Mouse (Mus musculus): ENCODE results near the gene Fance. TPM values are rescaled to one million over a fixed set of nuclear protein-coding genes. Genes with fewer than 3 reads are reported as not detected.

Fance gene
- polyA plus RNA-seq, 1 experiment from 2014 or later = 30.9 TPM

DNA sequence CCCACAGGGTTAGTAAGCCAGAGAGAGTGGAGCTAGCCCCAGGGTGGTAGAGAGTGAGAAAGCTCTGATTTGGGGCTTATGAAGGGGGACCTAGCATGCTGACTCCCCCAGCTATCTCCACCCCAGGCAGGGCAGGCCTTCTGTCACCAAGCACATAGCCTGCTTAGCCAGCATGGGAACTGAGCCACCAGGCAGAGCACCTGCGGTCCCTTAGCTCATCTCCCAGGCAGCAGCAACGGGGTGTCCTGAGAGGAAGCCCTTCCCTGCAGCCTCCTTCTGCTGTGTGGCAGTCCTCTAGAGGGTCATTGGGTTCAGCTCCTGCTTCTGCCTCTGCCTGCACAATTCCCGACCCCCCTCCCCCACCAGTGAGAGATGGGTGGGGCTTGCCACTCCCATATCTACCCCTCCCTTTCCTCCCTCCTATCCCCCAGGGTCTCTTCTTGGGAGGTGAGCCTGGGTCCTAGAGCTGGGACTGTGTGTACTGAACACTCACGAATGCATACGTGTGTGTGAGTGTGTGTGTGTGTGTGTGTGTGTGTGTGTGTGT lies 32.4 kb upstream of the Fance start:
- no peaks in the 10 kb centered on the region for H3K36me3 ChIP-seq (replicated peaks)
- H3K4me1 ChIP-seq = peaks cover 66% of the 10 kb centered on the region
- no peak overlapping the region for H3K4me3 ChIP-seq
- peak overlapping the region; percentile 54 for H3K27ac ChIP-seq (replicated peaks)
- H3K9me3 ChIP-seq = no peaks in the 10 kb centered on the region
- 56% methylated on average over 5 of the region's 5 CpGs for WGBS
- H3K27me3 ChIP-seq (replicated peaks; ENCODE audit: low read depth, poor library complexity, severe bottlenecking) = no peaks in the 10 kb centered on the region
- DNase-seq (ENCODE audit: low spot score) = no peak

DNA sequence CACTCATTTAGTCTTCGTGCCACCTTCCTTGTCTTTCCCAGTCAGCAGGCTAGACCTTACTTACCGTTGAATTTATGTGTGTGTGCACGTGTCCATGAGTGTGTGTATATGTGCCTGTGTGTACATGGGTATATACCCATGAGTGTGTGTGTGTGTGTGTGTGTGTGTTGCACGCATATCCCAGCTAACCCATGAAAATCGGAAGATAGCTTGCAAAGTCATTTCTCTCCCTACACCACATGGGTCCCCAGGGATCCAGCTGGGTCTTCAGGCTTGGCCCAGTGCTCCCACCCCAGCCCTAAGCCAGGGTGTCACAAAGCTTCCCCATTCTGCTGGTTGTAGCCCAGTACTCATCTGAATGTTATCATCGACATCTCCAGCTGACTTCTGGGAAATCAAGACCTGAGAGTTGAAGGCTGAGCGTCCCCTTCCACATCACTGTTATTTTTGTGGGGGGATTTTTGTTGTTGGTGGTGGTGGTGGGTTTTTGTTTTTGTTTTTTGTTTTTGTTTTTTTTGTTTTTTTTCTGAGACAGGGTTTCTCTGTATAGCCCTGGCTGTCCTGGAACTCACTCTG lies 31.4 kb upstream of the Fance start:
- H3K9me3 ChIP-seq = no peaks in the 10 kb centered on the region
- no peaks in the 10 kb centered on the region for H3K27me3 ChIP-seq (replicated peaks; ENCODE audit: low read depth, poor library complexity, severe bottlenecking)
- peaks cover 74% of the 10 kb centered on the region for H3K4me1 ChIP-seq
- DNase-seq (ENCODE audit: low spot score) = no peak
- no peaks in the 10 kb centered on the region; the same call in 1 of the 2 replicates for H3K36me3 ChIP-seq (replicated peaks)
- peak overlapping the region; percentile 54; the same call in 1 of the 2 replicates for H3K27ac ChIP-seq (replicated peaks)
- no peak overlapping the region for H3K4me3 ChIP-seq
- 91% methylated on average over 7 of the region's 7 CpGs for WGBS

DNA sequence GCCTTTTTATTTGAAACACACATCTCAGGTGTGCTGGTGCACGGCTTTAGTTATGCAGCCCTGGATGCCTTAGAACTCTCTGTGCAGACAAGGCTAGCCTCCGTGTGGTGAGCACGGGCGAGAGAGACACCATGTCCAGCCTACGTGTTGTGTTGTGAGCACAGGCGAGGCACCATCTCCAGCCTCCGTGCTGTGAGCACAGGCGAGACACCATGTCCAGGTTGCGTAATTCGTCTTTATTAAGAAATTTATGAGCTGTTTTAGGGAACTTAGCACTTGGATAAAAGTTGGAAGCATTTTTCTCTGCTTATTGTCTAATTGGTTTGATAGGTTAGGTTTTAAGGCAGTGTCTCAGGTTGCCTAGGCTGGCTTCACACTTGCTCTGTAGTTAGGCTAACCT lies 30.1 kb upstream of the Fance start:
- Histone ChIP-seq H3K36me3 (replicated peaks) (no peaks in the 10 kb centered on the region; the same call in 1 of the 2 replicates), H3K9me3 (no peaks in the 10 kb centered on the region), H3K4me1 (peaks cover 70% of the 10 kb centered on the region), H3K27me3 (replicated peaks; ENCODE audit: low read depth, poor library complexity, severe bottlenecking) (no peaks in the 10 kb centered on the region), H3K27ac (replicated peaks) (no peak overlapping the region), H3K4me3 (no peak overlapping the region)
- WGBS = 92% methylated on average over 10 of the region's 10 CpGs
- DNase-seq (ENCODE audit: low spot score) = no peak

GRCm38 (mm10) chr17:28286133-28286532 lies 27.2 kb upstream of the Fance start:
- H3K4me1 ChIP-seq = peaks cover 47% of the 10 kb centered on the region
- H3K27me3 ChIP-seq (replicated peaks; ENCODE audit: low read depth, poor library complexity, severe bottlenecking) = no peaks in the 10 kb centered on the region
- H3K36me3 ChIP-seq (replicated peaks) = peaks cover 3% of the 10 kb centered on the region; the same call in 1 of the 2 replicates
- no peak overlapping the region for H3K4me3 ChIP-seq
- no peaks in the 10 kb centered on the region for H3K9me3 ChIP-seq
- WGBS = 82% methylated on average over 10 of the region's 10 CpGs
- H3K27ac ChIP-seq (replicated peaks) = peak overlapping the region; percentile 19; the same call in 1 of the 2 replicates
- no peak for DNase-seq (ENCODE audit: low spot score)

DNA sequence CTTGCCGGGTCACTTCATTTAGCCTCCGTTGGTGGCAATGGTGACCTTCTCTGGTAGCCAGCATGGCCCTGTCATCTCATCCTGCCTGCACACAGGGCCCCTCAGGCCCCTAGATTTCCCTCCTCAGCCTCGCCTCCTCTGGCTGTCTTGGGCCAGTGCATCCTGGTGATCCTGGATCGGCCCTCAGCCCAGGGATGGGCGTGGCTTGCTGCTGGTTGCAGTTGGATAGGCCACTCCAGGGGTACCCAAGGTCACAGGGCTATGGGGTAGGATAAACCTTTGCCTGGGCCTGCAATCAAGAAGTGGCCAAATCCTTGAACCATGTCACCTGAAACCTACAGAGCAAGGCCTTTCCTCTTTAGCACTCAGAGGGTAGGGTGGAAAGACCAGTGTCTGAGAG lies 26.4 kb upstream of the Fance start:
- Histone ChIP-seq H3K27ac (replicated peaks) (peak overlapping the region; percentile 3; the same call in 1 of the 2 replicates), H3K27me3 (replicated peaks; ENCODE audit: low read depth, poor library complexity, severe bottlenecking) (no peaks in the 10 kb centered on the region), H3K9me3 (no peaks in the 10 kb centered on the region), H3K4me1 (peaks cover 44% of the 10 kb centered on the region), H3K4me3 (no peak overlapping the region), H3K36me3 (replicated peaks) (peaks cover 7% of the 10 kb centered on the region)
- DNase-seq (ENCODE audit: low spot score) = no peak
- 37% methylated on average over 5 of the region's 5 CpGs for WGBS

DNA sequence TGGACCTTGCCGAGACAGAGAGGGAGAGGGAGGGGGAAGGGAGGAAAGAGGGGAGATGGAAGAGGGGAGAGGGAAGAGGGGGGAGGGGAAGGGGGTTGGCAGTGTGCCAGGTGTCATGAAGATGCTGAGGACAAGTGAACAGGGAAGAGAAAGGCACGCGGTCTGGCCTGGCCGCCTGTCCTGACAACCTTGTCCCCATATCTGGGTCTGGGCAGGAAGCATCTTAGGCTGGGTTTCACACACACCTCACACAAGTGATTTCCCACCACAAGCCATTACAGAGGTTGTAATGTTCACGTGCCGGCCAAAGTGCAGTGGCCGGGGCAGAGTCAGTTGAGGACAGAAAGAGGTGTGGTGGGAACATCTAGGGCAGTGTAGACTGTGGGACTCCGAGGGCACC lies 25.7 kb upstream of the Fance start:
- no peak overlapping the region for H3K27ac ChIP-seq (replicated peaks)
- no peak overlapping the region for H3K4me3 ChIP-seq
- peaks cover 44% of the 10 kb centered on the region for H3K4me1 ChIP-seq
- H3K27me3 ChIP-seq (replicated peaks; ENCODE audit: low read depth, poor library complexity, severe bottlenecking) = no peaks in the 10 kb centered on the region
- H3K36me3 ChIP-seq (replicated peaks) = peaks cover 13% of the 10 kb centered on the region
- DNase-seq (ENCODE audit: low spot score) = no peak
- WGBS = 88% methylated on average over 8 of the region's 8 CpGs
- no peaks in the 10 kb centered on the region for H3K9me3 ChIP-seq

GRCm38 (mm10) chr17:28287980-28288379 lies 25.3 kb upstream of the Fance start:
- 65% methylated on average over 5 of the region's 5 CpGs for WGBS
- H3K27ac ChIP-seq (replicated peaks) = no peak overlapping the region
- peaks cover 13% of the 10 kb centered on the region for H3K36me3 ChIP-seq (replicated peaks)
- peaks cover 44% of the 10 kb centered on the region for H3K4me1 ChIP-seq
- H3K9me3 ChIP-seq = no peaks in the 10 kb centered on the region
- DNase-seq (ENCODE audit: low spot score) = no peak
- H3K27me3 ChIP-seq (replicated peaks; ENCODE audit: low read depth, poor library complexity, severe bottlenecking) = no peaks in the 10 kb centered on the region
- H3K4me3 ChIP-seq = no peak overlapping the region

GRCm38 (mm10) chr17:28290262-28290661 lies 23.1 kb upstream of the Fance start:
- Histone ChIP-seq H3K9me3 (no peaks in the 10 kb centered on the region), H3K4me3 (no peak overlapping the region), H3K36me3 (replicated peaks) (peaks cover 13% of the 10 kb centered on the region), H3K27me3 (replicated peaks; ENCODE audit: low read depth, poor library complexity, severe bottlenecking) (no peaks in the 10 kb centered on the region), H3K4me1 (peaks cover 49% of the 10 kb centered on the region), H3K27ac (replicated peaks) (no peak overlapping the region; the same call in 1 of the 2 replicates)
- DNase-seq (ENCODE audit: low spot score) = no peak
- 74% methylated on average over 3 of the region's 3 CpGs for WGBS

- WGBS = 85% methylated on average over 11 of the region's 11 CpGs
- Histone ChIP-seq H3K4me1 (peaks cover 49% of the 10 kb centered on the region), H3K4me3 (no peak overlapping the region), H3K27ac (replicated peaks) (no peak overlapping the region), H3K36me3 (replicated peaks) (peaks cover 13% of the 10 kb centered on the region), H3K9me3 (no peaks in the 10 kb centered on the region), H3K27me3 (replicated peaks; ENCODE audit: low read depth, poor library complexity, severe bottlenecking) (no peaks in the 10 kb centered on the region)
- no peak for DNase-seq (ENCODE audit: low spot score)
These were observed 22.6 kb upstream of the Fance start for GRCm38 (mm10) chr17:28290671-28291070.

DNA sequence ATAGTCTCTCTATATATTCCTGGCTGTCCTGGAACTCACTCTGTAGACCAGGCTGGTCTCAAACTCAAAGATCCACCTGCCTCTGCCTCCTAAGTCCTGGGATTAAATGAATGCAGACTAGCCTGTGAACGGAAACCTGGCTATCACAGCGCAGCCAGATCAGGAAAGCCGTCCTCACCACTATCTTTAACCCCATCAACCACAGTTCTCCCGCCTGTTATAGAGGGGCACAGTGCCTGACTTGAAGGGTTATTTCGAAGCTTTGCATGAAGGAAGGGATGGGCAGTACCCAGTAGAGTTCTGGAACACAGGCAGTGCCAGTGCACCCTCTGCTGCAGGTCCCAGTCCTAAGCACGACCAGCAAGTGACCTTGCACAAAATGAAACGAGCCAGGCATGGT lies 22.0 kb upstream of the Fance start:
- DNase-seq (ENCODE audit: low spot score) = no peak
- H3K9me3 ChIP-seq = no peaks in the 10 kb centered on the region
- H3K27ac ChIP-seq (replicated peaks) = no peak overlapping the region
- H3K27me3 ChIP-seq (replicated peaks; ENCODE audit: low read depth, poor library complexity, severe bottlenecking) = no peaks in the 10 kb centered on the region
- 90% methylated on average over 7 of the region's 7 CpGs for WGBS
- H3K4me1 ChIP-seq = peaks cover 43% of the 10 kb centered on the region
- H3K4me3 ChIP-seq = no peak overlapping the region
- peaks cover 13% of the 10 kb centered on the region for H3K36me3 ChIP-seq (replicated peaks)

DNA sequence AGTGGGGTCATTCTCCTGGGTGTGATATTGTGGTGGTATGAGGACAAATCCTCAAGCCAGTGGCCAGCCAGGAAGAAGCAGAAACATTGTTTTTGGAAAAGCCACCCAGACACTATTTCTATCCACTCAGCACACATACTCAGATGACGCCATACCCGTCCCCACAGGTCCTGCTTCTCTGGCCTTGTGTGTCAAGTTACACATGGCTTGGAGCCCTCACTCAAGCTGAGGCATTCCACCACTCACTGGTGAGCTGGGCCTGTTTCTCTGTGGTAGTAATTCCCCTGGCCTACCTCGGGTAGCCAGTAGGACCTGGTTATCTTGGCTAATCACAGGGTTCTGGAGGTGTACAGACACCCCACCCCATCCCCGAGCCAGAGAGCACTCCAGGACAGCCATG lies 19.6 kb upstream of the Fance start:
- H3K9me3 ChIP-seq = no peaks in the 10 kb centered on the region
- DNase-seq (ENCODE audit: low spot score) = no peak
- H3K27ac ChIP-seq (replicated peaks) = peak overlapping the region; percentile 66
- peaks cover 27% of the 10 kb centered on the region for H3K36me3 ChIP-seq (replicated peaks)
- H3K4me3 ChIP-seq = no peak overlapping the region
- peaks cover 31% of the 10 kb centered on the region for H3K4me1 ChIP-seq
- 58% methylated on average over 4 of the region's 4 CpGs for WGBS
- H3K27me3 ChIP-seq (replicated peaks; ENCODE audit: low read depth, poor library complexity, severe bottlenecking) = no peaks in the 10 kb centered on the region

DNA sequence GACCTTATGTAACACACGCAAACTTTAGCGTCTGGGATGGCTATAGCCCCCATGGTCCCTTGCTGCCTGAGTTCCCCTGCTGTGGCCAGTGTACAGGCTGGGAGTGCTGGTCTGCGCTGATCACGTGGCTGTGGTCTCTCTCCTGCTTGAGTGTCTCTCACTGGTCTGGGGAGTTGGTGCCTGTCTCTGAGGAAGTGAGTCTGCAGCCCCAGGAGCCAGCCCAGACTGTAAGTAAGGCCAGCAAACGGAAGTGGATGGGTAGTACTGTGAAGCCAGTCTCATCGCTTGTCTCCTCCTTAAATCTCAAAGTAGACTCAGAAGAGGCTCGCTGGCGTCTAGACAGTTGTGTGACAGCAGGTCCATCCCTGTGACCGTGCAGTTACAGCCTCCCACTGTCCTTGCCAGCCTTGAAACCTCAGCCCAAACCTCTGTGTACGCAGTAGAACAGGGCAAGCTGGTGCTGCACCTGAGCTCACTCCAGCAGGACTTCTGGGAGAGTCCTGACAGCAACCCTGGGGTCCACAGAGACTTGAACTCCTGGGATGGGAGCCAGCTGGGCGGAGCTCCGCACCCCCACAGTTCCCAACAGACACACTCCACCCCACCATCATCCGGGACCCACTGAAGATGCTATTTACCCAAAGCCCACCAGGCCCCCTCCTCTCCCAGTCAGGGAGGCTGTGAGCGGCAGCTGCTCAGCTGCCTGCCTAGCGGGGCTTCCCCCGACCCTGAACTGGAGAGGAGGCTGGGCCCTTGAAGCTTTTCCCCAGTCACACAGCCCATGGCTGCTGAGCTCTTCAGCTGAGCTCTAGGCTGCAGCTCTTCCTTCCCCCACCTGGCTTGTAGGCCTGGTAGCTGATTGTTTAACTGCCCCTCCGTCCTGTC lies 18.6 kb upstream of the Fance start:
- DNase-seq (ENCODE audit: low spot score) = no peak
- no peaks in the 10 kb centered on the region for H3K27me3 ChIP-seq (replicated peaks; ENCODE audit: low read depth, poor library complexity, severe bottlenecking)
- no peaks in the 10 kb centered on the region for H3K9me3 ChIP-seq
- H3K36me3 ChIP-seq (replicated peaks) = peaks cover 35% of the 10 kb centered on the region
- peaks cover 40% of the 10 kb centered on the region for H3K4me1 ChIP-seq
- WGBS = 74% methylated on average over 17 of the region's 17 CpGs
- no peak overlapping the region for H3K4me3 ChIP-seq
- peak overlapping the region; percentile 66 for H3K27ac ChIP-seq (replicated peaks)

Data from embryonic facial prominence, embryonic 10.5 days (tissue).